Mouse (Mus musculus): Measurements from ENCODE around the gene Camsap2. TPM values are rescaled to one million over a fixed set of nuclear protein-coding genes. Genes with fewer than 3 reads are reported as not detected.

Camsap2 gene
- polyA plus RNA-seq, 2 experiments from 2014 or later: 3.9 to 6.2 TPM

DNA sequence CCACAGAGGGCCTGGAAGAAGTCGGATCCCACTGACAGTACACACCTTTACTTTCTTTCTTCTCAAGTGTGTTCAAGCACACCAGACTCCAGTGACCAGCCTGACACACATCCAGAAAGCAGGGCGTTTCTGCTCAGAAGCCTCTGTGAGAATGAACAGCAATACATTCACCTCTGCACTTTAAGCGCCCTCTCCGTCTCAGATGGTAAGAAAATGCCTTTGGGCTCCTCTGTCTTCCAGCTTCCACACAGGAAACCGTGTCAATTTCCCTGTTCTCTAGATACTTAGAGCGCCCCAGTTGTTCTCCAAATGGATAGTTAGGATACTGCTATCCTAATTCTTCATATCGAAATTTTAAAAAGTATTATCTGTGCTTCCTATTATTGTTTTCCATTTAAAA, 2.2 kb downstream of the Camsap2 start:
- no peak for ATAC-seq

DNA sequence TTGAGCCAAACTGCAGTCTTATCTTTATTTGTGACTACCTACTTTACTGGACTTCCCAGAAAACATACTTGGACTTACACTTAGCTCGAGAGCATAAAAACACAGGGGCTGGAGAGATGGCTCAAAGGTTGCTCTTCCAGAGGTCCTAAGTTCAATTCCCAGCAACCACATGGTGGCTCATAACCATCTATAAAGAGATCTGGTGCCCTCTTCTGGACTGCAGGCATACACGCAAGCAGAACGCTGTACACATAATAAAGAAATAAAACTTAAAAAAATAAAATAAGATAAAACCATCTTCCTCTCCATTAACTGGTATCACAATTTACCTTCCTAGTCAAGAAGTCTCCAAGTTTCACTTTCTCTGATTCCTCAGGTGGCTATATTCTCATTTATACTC, 5.4 kb downstream of the Camsap2 start:
- ATAC-seq: no peak

DNA sequence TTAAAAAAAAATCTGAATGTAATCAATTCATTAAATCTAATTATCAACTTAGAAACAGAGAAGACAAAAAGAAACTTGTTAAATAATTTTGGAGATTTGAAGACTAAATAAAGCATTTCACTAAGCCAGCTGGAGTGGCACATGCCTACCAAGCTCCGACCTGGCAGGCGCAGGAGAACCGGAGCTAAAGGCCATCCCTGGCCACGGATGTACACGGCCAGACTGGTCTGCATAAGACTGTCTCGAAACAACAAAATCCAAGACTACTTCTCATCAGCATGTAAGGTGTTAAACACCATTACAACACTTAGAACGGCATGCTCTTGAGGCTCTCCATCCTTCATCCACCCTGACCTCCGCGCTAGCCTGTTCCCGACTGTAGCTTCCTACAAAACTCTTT, 11.2 kb downstream of the Camsap2 start:
- no peak for ATAC-seq

DNA sequence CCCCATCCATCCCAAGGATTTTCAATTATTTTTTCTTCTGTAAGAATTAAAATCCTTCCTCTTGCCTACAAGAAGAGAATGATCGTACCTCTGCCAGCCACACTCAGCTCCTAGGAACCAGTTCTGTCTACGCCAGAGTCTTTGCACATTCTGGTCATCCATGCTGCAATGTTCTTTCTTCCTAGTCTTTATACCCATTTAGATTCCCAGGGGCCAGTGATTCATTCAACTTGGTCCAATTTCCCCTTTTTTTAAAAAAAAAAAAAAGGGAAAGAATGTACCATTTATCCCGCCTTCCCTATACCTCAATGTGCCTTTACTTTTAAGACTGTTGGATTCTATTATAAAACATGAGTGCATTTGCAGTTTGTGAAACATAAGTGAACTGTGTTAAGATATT, 12.4 kb downstream of the Camsap2 start:
- no peak for ATAC-seq

DNA sequence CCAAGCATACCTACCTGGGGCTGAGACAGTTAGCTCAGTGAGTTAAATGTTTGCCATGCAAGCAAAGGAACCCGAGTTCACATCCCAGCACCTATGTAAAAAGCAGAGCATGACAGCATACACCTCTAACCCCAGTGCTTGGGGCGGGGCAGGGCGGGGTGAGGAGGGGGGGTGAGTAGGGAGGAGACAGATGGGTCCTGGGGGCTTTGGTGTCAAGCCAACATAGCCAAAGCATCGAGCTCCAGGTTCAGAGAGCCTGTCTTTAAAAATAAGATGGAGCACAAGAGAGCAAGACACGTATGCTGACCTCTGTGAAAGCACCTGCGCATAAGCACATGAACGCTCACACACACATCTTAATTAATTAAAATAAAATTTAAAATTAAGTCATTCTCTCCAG, 12.8 kb downstream of the Camsap2 start:
- ATAC-seq: no peak

DNA sequence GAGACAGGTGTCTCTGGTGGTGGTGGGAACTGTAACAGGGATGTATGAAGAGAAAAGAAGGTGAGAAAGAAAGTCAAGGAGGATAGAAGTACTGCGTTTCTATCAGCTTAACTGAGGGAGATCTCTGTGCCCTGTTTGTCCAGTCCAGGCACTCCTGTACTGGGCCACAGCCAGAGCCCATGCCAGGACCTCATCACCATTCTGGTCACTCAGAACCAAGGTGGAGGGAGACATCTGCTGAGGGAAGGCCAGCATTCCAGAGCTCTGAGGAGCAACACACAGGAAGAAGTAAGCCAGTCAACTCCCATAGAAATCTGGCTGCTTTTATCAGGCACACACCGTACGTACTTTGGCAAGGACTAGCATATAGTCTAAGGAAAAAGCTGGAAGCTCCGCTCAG, 14.1 kb downstream of the Camsap2 start:
- ATAC-seq: no peak

DNA sequence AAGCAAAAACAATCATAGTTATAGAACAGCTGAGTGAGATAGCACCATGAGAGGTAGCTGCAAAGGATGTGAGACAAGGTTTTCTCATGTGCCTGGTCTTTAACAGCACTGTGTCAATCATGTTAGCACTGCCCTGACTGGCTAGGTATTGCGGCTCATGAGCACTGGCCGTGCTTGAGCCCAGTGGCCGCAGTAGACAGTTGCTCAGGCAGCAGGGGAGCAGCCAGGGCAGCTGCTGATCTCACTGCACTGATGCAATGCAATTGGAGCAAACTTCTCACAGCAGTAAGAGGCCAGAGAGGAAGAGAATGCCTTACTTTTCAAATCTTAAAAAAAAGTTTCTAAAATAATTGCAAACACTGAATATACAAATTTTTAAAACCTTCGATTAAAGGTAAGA, 16.5 kb downstream of the Camsap2 start:
- ATAC-seq: no peak

DNA sequence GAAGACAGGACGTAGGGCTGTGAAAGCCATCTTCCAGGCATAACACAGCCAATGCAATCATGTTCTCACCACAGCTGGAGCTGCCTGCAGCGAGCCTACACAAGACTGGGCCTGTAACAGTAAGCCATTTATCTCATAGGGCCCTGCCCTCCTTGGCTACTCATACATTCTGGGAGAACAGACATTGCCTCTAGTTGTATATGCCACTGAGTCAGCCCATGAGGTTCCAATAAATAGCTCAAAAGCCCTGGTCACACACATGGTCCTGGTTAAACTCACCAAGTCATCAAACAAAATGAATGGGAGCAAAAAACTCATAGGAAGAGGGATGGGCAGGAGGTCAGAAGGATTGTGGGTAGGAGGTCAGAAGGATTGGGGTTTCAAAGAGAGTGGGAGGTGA, 17.3 kb downstream of the Camsap2 start:
- ATAC-seq: no peak

DNA sequence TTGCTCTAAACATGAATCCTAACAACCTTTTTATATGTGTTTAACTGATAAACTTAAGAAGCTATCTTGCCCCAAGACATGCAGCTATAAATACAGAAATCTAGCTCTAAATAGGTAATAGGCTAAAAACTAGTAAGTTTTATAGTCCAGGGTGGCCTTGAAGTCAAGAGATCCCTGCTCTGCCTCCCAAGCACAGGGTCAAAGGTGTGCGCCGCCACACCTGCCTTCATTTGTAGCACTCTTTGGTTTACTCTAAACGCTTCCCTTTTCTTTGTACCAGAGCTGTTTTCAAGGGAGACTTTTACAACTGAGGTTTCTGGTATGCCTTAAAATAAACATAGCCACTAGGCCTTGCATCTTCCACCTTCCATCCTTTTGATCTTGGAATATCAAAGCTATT, 18.3 kb downstream of the Camsap2 start:
- ATAC-seq: no peak

DNA sequence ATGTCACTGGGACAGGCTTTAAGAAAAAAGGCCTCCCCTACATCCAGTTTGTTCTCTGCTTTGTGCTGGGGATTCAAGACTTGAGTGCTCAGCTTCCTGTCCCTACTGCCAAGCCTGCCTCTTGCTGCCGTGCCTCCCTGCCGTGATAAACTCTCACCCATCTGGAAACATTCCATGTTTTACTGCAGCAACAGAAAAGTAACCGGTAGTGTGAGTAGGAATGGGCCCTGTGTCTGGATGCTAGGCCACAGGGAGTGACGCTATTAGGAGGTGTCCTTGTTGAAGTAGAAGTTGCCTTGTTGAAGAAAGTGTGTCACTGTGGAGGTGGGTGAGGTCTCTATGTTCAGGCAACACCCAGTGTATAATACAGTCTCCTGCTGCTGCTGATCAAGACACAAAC, 20.0 kb downstream of the Camsap2 start:
- no peak for ATAC-seq

DNA sequence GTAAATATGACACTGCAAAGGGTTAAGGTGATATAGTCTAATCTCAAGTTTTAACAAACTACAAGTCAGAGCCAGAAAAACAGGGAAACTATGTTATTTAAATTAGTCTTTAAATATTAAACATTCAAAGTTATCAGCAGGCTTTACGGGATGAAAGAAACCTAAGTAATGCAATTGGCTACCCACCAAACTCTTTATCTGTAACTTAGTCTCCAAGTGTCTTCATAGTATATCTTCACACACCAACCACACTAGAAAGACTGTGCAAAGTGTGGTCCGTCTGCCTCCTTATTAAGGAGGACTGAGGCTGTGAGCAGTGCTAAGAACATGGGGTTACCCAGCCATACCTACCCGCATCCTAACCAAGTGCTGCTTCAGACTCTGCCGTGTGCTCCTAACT, 23.6 kb downstream of the Camsap2 start:
- no peak for ATAC-seq

DNA sequence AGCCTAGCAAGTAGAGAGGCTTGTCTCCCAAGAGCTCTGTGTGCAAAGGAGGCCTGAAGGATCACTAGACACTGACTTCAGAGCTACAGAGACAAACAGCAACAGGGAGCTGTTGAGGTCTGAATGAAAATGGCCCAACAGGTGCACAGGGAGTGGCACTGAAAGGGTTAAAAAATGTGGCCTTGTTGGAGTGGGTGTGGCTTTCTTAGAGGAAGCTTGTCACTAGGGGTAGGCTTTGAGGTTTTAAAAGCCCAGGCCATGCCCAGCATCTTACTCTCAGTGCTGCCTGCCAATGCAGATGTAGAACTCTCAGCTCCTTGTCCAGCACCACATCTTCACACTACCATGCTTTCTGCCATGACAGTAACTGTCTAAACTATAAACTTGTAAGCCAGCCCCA, 29.6 kb downstream of the Camsap2 start:
- no peak for ATAC-seq

DNA sequence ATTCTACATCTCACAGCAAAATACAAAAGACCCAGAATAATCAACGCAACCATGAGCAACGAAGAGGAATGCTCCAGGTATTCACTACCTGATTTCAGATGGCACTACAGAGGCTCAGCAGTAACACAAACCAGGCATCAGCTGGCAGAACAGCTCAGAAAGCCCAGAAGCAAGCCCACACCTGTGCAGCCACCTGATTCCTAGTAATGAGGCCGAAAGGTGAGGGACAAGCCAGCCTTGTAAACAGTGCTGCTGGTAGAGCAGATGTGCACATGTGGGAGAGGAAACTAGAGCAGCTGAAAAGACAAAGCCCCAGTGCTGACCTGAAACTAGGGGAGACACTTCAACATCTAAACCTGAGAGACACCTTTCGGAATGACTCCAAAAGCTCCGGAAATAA, 36.7 kb downstream of the Camsap2 start:
- no peak for ATAC-seq

DNA sequence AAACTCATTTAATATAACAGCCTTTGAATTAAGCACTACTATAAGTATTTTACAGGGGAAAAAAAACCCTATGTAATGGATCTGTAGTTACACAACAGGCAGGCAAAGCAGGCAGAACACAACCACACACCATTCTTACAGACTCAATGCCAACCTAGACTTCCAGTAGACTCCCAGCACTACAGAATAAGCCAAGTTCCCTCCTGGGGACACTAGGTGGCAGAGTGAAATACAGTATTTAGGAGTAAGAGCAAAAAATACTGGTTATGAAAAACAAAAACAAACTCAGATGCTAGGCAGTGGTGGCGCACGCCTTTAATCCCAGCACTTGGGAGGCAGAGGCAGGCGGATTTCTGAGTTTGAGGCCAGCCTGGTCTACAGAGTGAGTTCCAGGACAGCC, 39.5 kb downstream of the Camsap2 start:
- ATAC-seq: peak; percentile 70

DNA sequence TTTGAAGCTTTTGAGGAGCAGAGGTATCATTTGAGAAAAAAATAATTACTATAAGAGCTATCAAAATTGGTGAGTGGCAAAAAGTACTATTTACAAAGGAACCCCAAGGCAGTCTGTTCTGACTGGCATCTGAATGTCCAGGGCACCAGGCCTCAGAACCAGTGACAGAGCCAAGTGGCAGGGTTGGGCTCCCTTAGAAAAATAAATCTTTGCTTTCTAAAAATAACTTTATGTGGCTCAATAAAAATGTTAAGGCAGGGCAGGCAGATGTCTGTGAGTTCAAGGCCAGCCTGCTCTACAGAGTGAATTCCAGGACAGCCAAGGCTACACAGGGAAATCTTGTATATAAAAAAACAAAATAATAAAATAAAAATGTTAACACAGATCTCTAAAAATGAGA, 51.9 kb downstream of the Camsap2 start:
- no peak for ATAC-seq

DNA sequence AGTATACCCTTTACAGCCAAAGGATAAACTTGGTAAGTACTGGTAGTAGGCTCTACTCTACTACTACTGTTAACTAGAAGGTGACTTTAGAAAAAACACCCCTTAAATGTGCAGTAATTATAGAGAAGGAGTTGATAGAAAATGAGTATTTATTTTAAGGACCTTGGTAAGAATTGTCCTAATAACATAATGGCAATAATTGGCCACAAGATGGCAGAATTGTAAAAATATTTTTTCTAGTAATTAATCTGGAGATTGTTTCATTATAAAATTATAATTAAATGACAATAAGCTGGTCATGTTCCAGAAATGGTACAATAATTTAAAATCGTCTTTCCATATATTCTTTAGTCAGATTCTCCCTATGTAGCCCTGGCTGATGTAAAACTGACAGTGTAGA, 56.1 kb downstream of the Camsap2 start:
- no peak for ATAC-seq

DNA sequence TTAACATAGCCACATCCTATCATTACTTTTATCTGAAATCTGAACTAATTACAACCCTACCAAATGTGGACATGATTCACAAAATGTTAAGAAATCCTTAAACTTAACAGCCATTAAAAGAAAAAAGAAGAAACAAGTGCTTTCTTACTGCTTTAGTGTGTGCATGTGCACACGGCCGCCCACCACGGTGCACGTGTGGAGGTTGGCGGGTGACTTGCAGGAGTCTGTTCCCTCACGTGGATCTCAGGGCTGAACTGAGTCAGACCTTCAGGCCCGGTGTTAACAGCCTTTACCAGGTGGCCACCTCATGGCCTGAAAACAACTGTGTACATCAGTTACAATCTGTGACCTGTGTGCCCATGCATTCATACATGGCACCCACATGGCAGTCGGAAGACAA, 68.5 kb downstream of the Camsap2 start:
- ATAC-seq: no peak

DNA sequence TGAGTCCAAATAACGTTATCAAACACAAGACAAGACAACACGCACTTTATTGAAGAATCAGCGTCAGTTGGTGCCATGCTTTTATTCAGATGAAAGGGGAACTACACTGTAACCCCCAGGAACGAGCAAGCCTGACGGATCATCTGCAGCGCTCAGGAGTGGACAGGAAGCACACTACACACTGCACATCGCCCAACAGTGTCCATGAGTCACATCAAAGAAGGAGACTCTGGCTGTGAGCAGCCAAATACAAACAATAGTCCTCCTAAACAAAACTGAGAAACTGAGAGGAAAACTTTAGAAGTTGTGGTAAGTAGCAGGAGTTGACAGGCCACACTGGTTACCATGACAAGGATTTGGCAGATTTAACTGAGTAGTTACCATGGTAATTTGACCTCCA, 77.7 kb downstream of the Camsap2 start:
- no peak for ATAC-seq

DNA sequence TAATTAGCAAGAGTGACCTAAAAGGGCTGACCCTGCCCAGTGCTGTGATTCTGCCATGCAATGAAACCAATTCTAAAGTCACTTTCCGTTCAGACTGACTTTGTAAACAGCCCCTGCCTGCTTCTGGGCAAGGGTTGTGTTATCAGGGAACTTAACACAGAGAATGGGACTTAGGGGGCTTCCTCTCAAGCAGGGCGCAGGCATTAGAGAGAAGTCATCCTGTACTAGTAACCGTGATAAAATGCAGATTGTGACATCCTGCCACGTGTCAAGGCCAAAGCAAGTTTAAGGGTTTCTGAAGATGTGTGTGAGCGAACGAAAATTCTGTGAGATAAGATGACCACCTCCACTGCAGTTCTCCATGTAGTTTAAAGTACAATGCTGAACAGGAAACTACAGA, 79.8 kb downstream of the Camsap2 start:
- no peak for ATAC-seq

DNA sequence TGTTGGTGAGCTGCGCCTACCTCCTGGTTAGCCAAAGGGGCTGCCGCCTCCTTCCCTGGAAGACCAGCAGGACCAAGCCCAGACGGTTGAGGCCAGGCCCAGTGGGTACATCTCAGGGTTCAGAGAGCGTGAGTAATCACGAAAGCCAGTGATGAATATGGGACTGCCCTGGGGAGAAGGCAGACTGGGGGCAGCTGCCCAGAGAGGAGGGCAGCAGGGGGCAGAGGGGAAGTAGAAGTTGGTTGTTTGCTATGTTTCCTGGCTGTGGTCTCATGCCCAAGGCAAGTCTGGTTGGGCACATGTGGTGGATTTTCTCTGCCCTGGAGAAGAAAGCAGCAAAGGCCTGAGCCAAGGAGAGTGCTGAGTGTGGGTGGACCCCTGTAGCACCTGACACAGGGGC, 82.5 kb downstream of the Camsap2 start:
- no peak for ATAC-seq

DNA sequence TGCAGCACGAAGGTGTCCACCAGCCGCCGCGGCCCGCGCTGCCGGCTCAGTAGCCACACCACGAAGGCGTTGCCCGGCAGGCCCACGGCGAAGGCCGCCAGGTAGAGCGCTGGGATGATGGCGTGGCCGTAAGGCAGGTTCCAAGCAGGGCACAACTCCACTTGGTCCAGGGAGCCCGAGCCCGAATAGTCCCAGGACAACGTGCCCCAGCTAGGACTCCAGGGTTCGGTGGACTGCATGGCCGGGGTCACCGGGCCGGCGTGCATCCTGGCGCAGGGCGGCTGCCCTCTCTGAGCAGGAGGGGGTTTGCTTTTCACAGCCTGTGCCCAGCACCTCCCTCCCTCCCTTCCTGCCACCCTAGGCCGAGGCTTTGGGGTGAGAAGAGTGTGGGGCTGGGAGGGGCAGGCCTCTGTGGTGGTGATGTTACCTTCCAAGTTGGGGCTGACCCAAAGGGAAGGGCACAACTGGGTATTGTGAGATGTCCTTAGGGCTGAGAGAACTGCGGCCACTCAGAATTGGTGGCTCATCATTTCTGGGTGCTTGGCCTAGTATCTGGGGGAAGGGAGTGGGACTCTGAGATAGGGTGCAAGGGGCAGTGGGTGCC, 85.2 kb downstream of the Camsap2 start, which contains the start of gene Gpr25:
Gpr25 (minus strand) TSS at position 239 of the 604 bp plus-strand sequence.
- no peak for ATAC-seq

DNA sequence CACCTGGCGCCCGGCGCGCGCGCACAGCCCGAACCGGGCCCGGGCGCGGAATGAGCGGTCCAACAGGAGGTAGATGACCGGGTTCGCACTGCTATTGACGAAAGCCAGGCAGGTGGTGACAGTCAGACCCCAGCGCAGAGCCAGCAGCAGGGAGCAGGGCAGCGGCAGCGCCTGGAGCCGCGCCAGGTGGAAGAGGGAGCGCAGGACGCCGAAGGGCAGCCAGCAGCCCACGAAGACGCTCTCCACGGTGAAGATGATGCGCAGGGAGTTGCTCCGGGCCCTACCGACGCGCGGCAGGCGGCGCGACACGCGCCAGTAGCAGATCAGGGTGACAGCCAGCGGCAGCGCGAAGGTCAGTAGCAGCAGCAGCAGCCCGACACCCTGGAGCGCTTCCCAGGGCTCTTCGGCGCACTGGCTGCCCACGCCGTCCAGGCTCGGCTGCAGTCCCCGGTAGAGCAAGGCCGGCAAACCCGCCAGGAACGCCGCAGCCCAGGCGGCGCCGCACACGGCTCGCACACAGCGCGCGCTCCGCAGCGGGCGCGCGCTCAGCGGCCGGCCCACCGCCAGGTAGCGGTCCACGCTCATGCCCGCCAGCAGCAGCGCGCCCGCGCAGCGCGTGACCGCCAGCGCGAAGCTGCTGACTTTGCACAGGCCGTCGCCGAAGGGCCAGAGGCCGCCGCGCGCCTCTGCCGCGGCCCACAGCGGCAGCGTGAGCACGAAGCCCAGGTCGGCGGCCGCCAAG, 85.8 kb downstream of the Camsap2 start:
- no peak for ATAC-seq

DNA sequence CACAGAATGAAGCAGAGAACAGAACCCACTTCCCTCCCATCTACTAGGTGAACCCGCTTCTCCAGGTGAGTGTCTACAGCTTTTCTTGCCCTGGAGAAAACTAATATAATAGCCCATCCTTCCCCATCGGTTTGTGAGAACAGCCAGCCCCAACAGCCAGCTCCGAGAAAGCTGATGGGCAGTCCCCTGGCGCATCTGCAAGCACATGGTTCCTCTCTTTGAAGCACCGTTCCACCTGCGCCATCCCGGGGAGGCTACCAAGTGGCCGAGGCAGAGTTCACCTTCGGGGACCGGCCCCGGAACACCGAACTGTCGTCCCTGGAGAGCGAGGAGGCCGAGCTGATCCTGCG, 86.4 kb downstream of the Camsap2 start:
- no peak for ATAC-seq

DNA sequence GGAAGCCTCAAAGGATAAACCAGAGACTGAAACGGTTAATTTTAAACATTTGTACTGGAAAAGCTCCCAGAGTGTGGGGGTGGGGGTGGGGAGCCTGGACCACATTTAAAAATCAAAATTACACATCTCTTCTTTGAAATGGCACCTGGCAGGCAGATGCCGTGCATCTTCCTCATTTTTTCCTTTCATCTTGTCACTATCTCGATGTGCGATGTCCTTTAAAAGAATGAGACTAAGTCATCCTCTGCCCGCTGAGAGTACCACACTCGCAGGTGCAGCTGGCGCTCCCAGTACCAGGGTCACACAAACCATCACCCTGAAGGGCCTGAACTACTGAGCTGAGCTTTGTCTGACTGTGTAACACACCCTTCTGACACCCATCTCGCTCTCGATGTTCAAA, 87.4 kb downstream of the Camsap2 start:
- ATAC-seq: no peak

DNA sequence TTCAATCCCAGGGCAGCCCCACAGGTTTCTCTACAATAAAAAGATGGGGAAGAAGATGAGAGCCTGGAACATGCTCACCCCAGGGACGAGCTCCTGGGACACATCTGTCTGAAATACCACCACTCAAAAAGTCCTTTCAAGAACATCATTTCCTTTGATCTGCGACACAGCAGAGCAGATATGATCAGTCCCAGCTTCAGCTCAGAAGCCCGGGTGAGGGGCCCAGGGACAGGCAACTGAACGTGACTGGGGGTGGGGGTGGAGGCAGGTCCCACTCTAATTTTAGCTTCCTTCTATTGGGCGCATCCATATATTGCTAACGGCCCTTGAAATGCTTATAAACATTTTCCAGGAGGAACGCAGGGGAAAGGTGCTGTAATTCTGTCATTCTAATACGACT, 90.2 kb downstream of the Camsap2 start:
- ATAC-seq: no peak

All from CD4-positive, CD25-positive, alpha-beta regulatory T cell, adult 4 months (primary cell).